ENCODE assay signal across 25 mouse cellular contexts in the genomic region with DNA sequence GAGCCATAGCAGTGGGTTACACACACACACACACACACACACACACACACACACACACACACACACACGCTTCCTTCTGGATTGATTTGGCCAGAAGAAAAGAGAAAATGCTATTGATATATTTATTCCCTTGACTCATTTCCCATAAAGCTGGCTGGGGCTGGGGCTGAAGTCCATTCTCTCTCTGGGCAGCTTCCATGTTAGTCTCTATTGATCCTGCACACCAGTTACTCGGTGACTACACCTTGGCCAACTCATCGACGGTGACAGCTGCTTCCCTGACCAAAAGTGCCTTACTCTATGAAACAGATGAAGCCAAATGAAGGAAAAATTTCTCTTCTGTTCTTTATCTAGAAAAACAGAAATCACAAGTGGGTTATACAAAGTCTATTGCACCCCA.
A peak's percentile ranks its signal among the peaks of the same experiment; 100 is the strongest.
DNase-seq lines count a peak whose midpoint lies in the region; ATAC-seq and TF ChIP-seq lines count a peak whose summit lies in the region.
"Had no signal": no experiment of that assay in that cellular context is flagged by ENCODE, and none has a peak within 500 bp of the region (broad histone marks: within the 10 kb centered on the region; RNA-seq: fewer than 3 reads in every experiment).

No protein-coding gene starts in this region.

- no peak overlapping the region for H3K4me3 ChIP-seq in liver, postnatal 0 days (ENCODE audit: low read depth, low read length)
- H3K4me3 ChIP-seq in liver, embryonic 12.5 days: no peak overlapping the region
- H3K4me3 ChIP-seq: embryonic facial prominence, embryonic 12.5 days; embryonic facial prominence, embryonic 15.5 days; gastrocnemius, adult 2 months; heart, embryonic 12.5 days; heart, embryonic 15.5 days had no signal

- DNase-seq in cerebellum, postnatal 14 days: peak; percentile 39 to 42
- DNase-seq in cerebellum, postnatal 36 days: no peak
- peak; percentile 24 to 29 for DNase-seq in layer of hippocampus, postnatal 14 days (ENCODE audit: low spot score in 2 of 2)
- DNase-seq in layer of hippocampus, adult 9-11 months: no peak
- peak; percentile 26 for DNase-seq in liver, postnatal 0 days
- DNase-seq: adrenal gland, adult 2 months; adrenal gland, postnatal 25 days; cerebellum, adult 18-20 months; cerebellum, adult 9-11 months; forebrain, postnatal 0 days; gastrocnemius, adult 2 months; gastrocnemius, postnatal 14 days; heart, adult 18-20 months; heart, postnatal 10 days; heart, postnatal 4 days had no signal

- H3K27me3 ChIP-seq in liver, postnatal 0 days (ENCODE audit: insufficient read depth, low read length): no peaks in the 10 kb centered on the region
- no peaks in the 10 kb centered on the region for H3K27me3 ChIP-seq in liver, embryonic 12.5 days (replicated peaks)
- H3K27me3 ChIP-seq: embryonic facial prominence, embryonic 12.5 days; embryonic facial prominence, embryonic 15.5 days; heart, embryonic 12.5 days; heart, embryonic 15.5 days had no signal

- WGBS in liver, postnatal 0 days (ENCODE audit: insufficient replicate concordance): 59% methylated on average over 4 of the region's 4 CpGs
- 67% methylated on average over 4 of the region's 4 CpGs for WGBS in liver, embryonic 12.5 days (ENCODE audit: insufficient replicate concordance)

- no peak overlapping the region for H3K27ac ChIP-seq in liver, postnatal 0 days (ENCODE audit: low read depth)
- no peak overlapping the region for H3K27ac ChIP-seq in liver, embryonic 12.5 days
- H3K27ac ChIP-seq: embryonic facial prominence, embryonic 12.5 days; embryonic facial prominence, embryonic 15.5 days; gastrocnemius, adult 2 months; heart, embryonic 15.5 days; hindbrain, embryonic 14.5 days; hindbrain, postnatal 0 days had no signal

- no peak for TF ChIP-seq EP300 in liver, postnatal 0 days (IDR thresholded peaks at IDR 0.05; ENCODE audit: low read depth)

- 0 out of 2 replicates have a peak, but pooled peaks cover 3% of the 10 kb centered on the region for H3K4me1 ChIP-seq in liver, postnatal 0 days (ENCODE audit: insufficient read depth)
- H3K4me1 ChIP-seq in liver, embryonic 12.5 days: no peaks in the 10 kb centered on the region
- H3K4me1 ChIP-seq: embryonic facial prominence, embryonic 12.5 days; embryonic facial prominence, embryonic 15.5 days; heart, embryonic 15.5 days had no signal

- H3K4me2 ChIP-seq in liver, postnatal 0 days (ENCODE audit: low read depth, low read length): no peak overlapping the region
- no peak overlapping the region for H3K4me2 ChIP-seq in liver, embryonic 12.5 days
- H3K4me2 ChIP-seq: embryonic facial prominence, embryonic 12.5 days; embryonic facial prominence, embryonic 15.5 days; heart, embryonic 12.5 days; heart, embryonic 15.5 days; hindbrain, embryonic 14.5 days had no signal

- no peak for TF ChIP-seq CTCF in liver, postnatal 0 days (IDR thresholded peaks at IDR 0.05; ENCODE audit: low read depth)

- ATAC-seq in liver, postnatal 0 days: peak; percentile 86
- ATAC-seq in liver, embryonic 12.5 days: no peak
- ATAC-seq: CD4-positive, CD25-positive, alpha-beta regulatory T cell, adult 4 months; forebrain, embryonic 14.5 days; forebrain, postnatal 0 days; hindbrain, postnatal 0 days; inflammation-experienced regulatory T-cells, adult 6 months had no signal

- no peaks in the 10 kb centered on the region for H3K36me3 ChIP-seq in liver, postnatal 0 days (replicated peaks; ENCODE audit: insufficient read depth, low read length)
- H3K36me3 ChIP-seq in liver, embryonic 12.5 days: no peaks in the 10 kb centered on the region
- H3K36me3 ChIP-seq: embryonic facial prominence, embryonic 12.5 days; embryonic facial prominence, embryonic 15.5 days; heart, embryonic 12.5 days; heart, embryonic 15.5 days had no signal

- no peak overlapping the region for H3K9ac ChIP-seq in liver, postnatal 0 days (replicated peaks)
- H3K9ac ChIP-seq in liver, embryonic 12.5 days: no peak overlapping the region
- H3K9ac ChIP-seq: embryonic facial prominence, embryonic 12.5 days; embryonic facial prominence, embryonic 15.5 days; forebrain, postnatal 0 days; heart, embryonic 12.5 days; heart, embryonic 15.5 days; hindbrain, embryonic 14.5 days had no signal

- no peaks in the 10 kb centered on the region for H3K9me3 ChIP-seq in liver, postnatal 0 days (ENCODE audit: low read length)
- no peaks in the 10 kb centered on the region for H3K9me3 ChIP-seq in liver, embryonic 12.5 days (replicated peaks)
- H3K9me3 ChIP-seq: embryonic facial prominence, embryonic 12.5 days; embryonic facial prominence, embryonic 15.5 days; heart, embryonic 12.5 days; heart, embryonic 15.5 days had no signal

Comparison
In these comparisons a context has a peak if more than half of its experiments do, and no peak if none do; other contexts are left out.
1. DNase-seq: peak in cerebellum, postnatal 14 days (2 of 2), layer of hippocampus, postnatal 14 days (2 of 2) and liver, postnatal 0 days (single experiment); none in cerebellum, postnatal 36 days (0 of 2) and layer of hippocampus, adult 9-11 months (single experiment).